Mouse (Mus musculus): ENCODE data around the gene Ccdc8. TPM values are rescaled to one million over a fixed set of nuclear protein-coding genes. Genes with fewer than 3 reads are reported as not detected.

Ccdc8 gene
- polyA plus RNA-seq, 1 experiment from 2014 or later, result 18.7 TPM

- H3K9me3 ChIP-seq (ENCODE audit: control insufficient read depth, low read depth, low read length), result no peaks in the 10 kb centered on the region
- H3K9ac ChIP-seq (replicated peaks; ENCODE audit: low read depth, low read length), result no peak overlapping the region
- H3K27ac ChIP-seq (ENCODE audit: low read length), result peak overlapping the region; percentile 52; the same call in 1 of the 2 replicates
- WGBS, result 31% methylated on average over 7 of the region's 7 CpGs
- ATAC-seq (ENCODE audit: insufficient number of reproducible peaks, insufficient read depth, low FRiP score, low read depth), result no peak
- H3K27me3 ChIP-seq (ENCODE audit: control insufficient read depth, insufficient read depth, low read length), result no peaks in the 10 kb centered on the region
- H3K36me3 ChIP-seq (ENCODE audit: control insufficient read depth, insufficient read depth, low read length), result no peaks in the 10 kb centered on the region
- peaks cover 34% of the 10 kb centered on the region for H3K4me1 ChIP-seq (ENCODE audit: control insufficient read depth, insufficient read depth, low read length)
- H3K4me3 ChIP-seq (ENCODE audit: low read depth, low read length), result no peak overlapping the region
- H3K4me2 ChIP-seq (replicated peaks; ENCODE audit: low read depth, low read length), result no peak overlapping the region
Measured at GRCm38 (mm10) chr7:16987541-16988149, 4.9 kb upstream of the Ccdc8 start.

GRCm38 (mm10) chr7:16988405-16988804 is 4.1 kb upstream of the Ccdc8 start:
- H3K4me2 ChIP-seq (replicated peaks; ENCODE audit: low read depth, low read length), result no peak overlapping the region
- H3K36me3 ChIP-seq (ENCODE audit: control insufficient read depth, insufficient read depth, low read length), result no peaks in the 10 kb centered on the region
- ATAC-seq (ENCODE audit: insufficient number of reproducible peaks, insufficient read depth, low FRiP score, low read depth), result peak; percentile 42; the same call in 1 of the 2 replicates
- H3K27ac ChIP-seq (ENCODE audit: low read length), result peak overlapping the region; percentile 52; the same call in 1 of the 2 replicates
- peaks cover 34% of the 10 kb centered on the region for H3K4me1 ChIP-seq (ENCODE audit: control insufficient read depth, insufficient read depth, low read length)
- 23% methylated on average over 3 of the region's 3 CpGs for WGBS
- no peak overlapping the region for H3K9ac ChIP-seq (replicated peaks; ENCODE audit: low read depth, low read length)
- H3K27me3 ChIP-seq (ENCODE audit: control insufficient read depth, insufficient read depth, low read length), result no peaks in the 10 kb centered on the region
- H3K9me3 ChIP-seq (ENCODE audit: control insufficient read depth, low read depth, low read length), result no peaks in the 10 kb centered on the region
- no peak overlapping the region for H3K4me3 ChIP-seq (ENCODE audit: low read depth, low read length)

DNA sequence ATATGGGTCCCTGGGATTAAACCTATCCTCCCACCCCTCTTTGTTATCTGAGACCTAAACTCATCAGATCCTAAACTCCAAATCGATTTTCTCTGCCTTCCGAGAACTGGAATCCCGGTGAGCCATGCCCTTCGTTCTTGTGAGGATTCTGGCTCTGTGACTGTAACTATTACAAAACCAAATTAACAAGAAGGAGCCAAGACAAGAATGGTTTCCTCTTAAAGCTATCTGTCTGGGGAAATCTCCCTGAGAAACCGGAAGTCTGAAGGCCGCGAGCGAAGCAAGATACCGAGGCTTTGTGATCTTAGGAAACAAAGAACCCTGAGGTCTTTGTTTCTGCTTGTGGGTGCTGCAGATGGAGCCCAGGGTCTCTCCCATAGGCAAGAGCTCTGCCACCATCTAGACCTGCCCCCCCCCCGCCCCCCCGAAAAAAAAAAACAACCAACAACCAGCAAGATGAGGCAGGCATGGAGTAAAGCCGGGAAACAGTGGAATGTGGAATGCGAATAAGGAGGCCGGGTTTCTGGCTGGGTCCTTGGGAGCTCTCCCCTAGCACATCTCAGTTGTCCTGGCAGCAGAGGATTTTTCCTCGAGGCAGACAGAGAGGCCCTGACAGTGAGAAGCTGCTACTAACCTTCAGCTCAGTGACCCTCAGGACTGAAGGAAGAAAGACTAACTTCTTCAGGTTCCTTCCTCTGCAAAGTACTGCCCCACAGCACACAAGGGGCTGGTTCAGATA is 2.3 kb upstream of the Ccdc8 start:
- no peak for ATAC-seq (ENCODE audit: insufficient number of reproducible peaks, insufficient read depth, low FRiP score, low read depth)
- Histone ChIP-seq H3K4me1 (ENCODE audit: control insufficient read depth, insufficient read depth, low read length) (peaks cover 38% of the 10 kb centered on the region), H3K4me3 (ENCODE audit: low read depth, low read length) (no peak overlapping the region), H3K36me3 (ENCODE audit: control insufficient read depth, insufficient read depth, low read length) (no peaks in the 10 kb centered on the region), H3K9me3 (ENCODE audit: control insufficient read depth, low read depth, low read length) (no peaks in the 10 kb centered on the region), H3K27ac (ENCODE audit: low read length) (peak overlapping the region; percentile 96), H3K9ac (replicated peaks; ENCODE audit: low read depth, low read length) (no peak overlapping the region; the same call in 1 of the 2 replicates), H3K4me2 (replicated peaks; ENCODE audit: low read depth, low read length) (no peak overlapping the region), H3K27me3 (ENCODE audit: control insufficient read depth, insufficient read depth, low read length) (no peaks in the 10 kb centered on the region)
- WGBS, result 30% methylated on average over 15 of the region's 15 CpGs

GRCm38 (mm10) chr7:16991681-16992450 is 642 bp upstream of the Ccdc8 start:
- H3K36me3 ChIP-seq (ENCODE audit: control insufficient read depth, insufficient read depth, low read length), result peaks cover 2% of the 10 kb centered on the region; the same call in 1 of the 2 replicates
- no peaks in the 10 kb centered on the region for H3K9me3 ChIP-seq (ENCODE audit: control insufficient read depth, low read depth, low read length)
- no peaks in the 10 kb centered on the region for H3K27me3 ChIP-seq (ENCODE audit: control insufficient read depth, insufficient read depth, low read length)
- peak overlapping the region; percentile 96 for H3K27ac ChIP-seq (ENCODE audit: low read length)
- H3K4me3 ChIP-seq (ENCODE audit: low read depth, low read length), result no peak overlapping the region
- peak; percentile 73; the same call in 1 of the 2 replicates for ATAC-seq (ENCODE audit: insufficient number of reproducible peaks, insufficient read depth, low FRiP score, low read depth)
- H3K9ac ChIP-seq (replicated peaks; ENCODE audit: low read depth, low read length), result no peak overlapping the region
- H3K4me1 ChIP-seq (ENCODE audit: control insufficient read depth, insufficient read depth, low read length), result peaks cover 50% of the 10 kb centered on the region
- H3K4me2 ChIP-seq (replicated peaks; ENCODE audit: low read depth, low read length), result peak overlapping the region; percentile 35
- WGBS, result 29% methylated on average over 18 of the region's 18 CpGs

- under 1% methylated on average over 27 of the region's 27 CpGs for WGBS
- no peaks in the 10 kb centered on the region for H3K9me3 ChIP-seq (ENCODE audit: control insufficient read depth, low read depth, low read length)
- peak; percentile 93 for ATAC-seq (ENCODE audit: insufficient number of reproducible peaks, insufficient read depth, low FRiP score, low read depth)
Measured at GRCm38 (mm10) chr7:16993651-16994399, 1.3 kb downstream of the Ccdc8 start.

GRCm38 (mm10) chr7:16994400-16994799 is 1.9 kb downstream of the Ccdc8 start:
- H3K4me3 ChIP-seq (ENCODE audit: low read depth, low read length), result peak overlapping the region; percentile 82
- H3K27me3 ChIP-seq (ENCODE audit: control insufficient read depth, insufficient read depth, low read length), result no peaks in the 10 kb centered on the region
- no peaks in the 10 kb centered on the region for H3K9me3 ChIP-seq (ENCODE audit: control insufficient read depth, low read depth, low read length)
- H3K4me1 ChIP-seq (ENCODE audit: control insufficient read depth, insufficient read depth, low read length), result peaks cover 49% of the 10 kb centered on the region
- WGBS, result 2% methylated on average over 20 of the region's 20 CpGs
- peak overlapping the region; percentile 73 for H3K4me2 ChIP-seq (replicated peaks; ENCODE audit: low read depth, low read length)
- peak overlapping the region; percentile 94 for H3K27ac ChIP-seq (ENCODE audit: low read length)
- H3K9ac ChIP-seq (replicated peaks; ENCODE audit: low read depth, low read length), result peak overlapping the region; percentile 80
- peaks cover 24% of the 10 kb centered on the region; the same call in 1 of the 2 replicates for H3K36me3 ChIP-seq (ENCODE audit: control insufficient read depth, insufficient read depth, low read length)
- no peak for ATAC-seq (ENCODE audit: insufficient number of reproducible peaks, insufficient read depth, low FRiP score, low read depth)

More at GRCm38 (mm10) chr7:16993651-16994399, 1.3 kb downstream of the Ccdc8 start:
- peak overlapping the region; percentile 80 for H3K9ac ChIP-seq (replicated peaks; ENCODE audit: low read depth, low read length)
- H3K36me3 ChIP-seq (ENCODE audit: control insufficient read depth, insufficient read depth, low read length), result peaks cover 18% of the 10 kb centered on the region; the same call in 1 of the 2 replicates
- H3K4me2 ChIP-seq (replicated peaks; ENCODE audit: low read depth, low read length), result peak overlapping the region; percentile 73
- peak overlapping the region; percentile 82 for H3K4me3 ChIP-seq (ENCODE audit: low read depth, low read length)
- peaks cover 49% of the 10 kb centered on the region for H3K4me1 ChIP-seq (ENCODE audit: control insufficient read depth, insufficient read depth, low read length)
- H3K27ac ChIP-seq (ENCODE audit: low read length), result peak overlapping the region; percentile 94
- H3K27me3 ChIP-seq (ENCODE audit: control insufficient read depth, insufficient read depth, low read length), result no peaks in the 10 kb centered on the region

DNA sequence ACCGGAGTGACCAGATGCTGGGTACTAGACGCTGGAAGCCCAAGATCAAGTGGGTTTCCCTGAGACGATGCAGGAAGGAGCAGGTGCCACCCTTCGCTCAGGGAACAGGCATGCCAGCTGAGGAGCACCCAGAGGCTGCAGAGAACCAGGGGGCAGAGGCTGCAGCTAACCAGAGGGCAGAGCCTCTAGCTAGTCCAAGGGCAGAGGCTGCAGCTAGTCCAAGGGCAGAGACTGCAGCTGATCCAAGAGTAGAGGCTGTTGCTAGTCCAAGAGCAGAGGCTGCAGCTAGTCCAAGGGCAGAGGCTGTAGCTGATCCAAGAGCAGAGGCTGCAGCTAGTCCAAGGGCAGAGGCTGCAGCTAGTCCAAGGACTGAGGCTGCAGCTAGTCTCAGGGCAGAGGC is 2.8 kb downstream of the Ccdc8 start:
- Histone ChIP-seq H3K9me3 (ENCODE audit: control insufficient read depth, low read depth, low read length) (no peaks in the 10 kb centered on the region), H3K4me2 (replicated peaks; ENCODE audit: low read depth, low read length) (peak overlapping the region; percentile 73), H3K27ac (ENCODE audit: low read length) (no peak overlapping the region), H3K4me3 (ENCODE audit: low read depth, low read length) (peak overlapping the region; percentile 82), H3K27me3 (ENCODE audit: control insufficient read depth, insufficient read depth, low read length) (no peaks in the 10 kb centered on the region), H3K9ac (replicated peaks; ENCODE audit: low read depth, low read length) (peak overlapping the region; percentile 80; the same call in 1 of the 2 replicates), H3K4me1 (ENCODE audit: control insufficient read depth, insufficient read depth, low read length) (peaks cover 41% of the 10 kb centered on the region), H3K36me3 (ENCODE audit: control insufficient read depth, insufficient read depth, low read length) (peaks cover 27% of the 10 kb centered on the region; the same call in 1 of the 2 replicates)
- WGBS, result 74% methylated on average over 4 of the region's 4 CpGs
- ATAC-seq (ENCODE audit: insufficient number of reproducible peaks, insufficient read depth, low FRiP score, low read depth), result no peak

All from stomach, embryonic 14.5 days (tissue).